Mouse (Mus musculus): ENCODE results near the gene Tmem40.
A peak's percentile ranks its signal among the peaks of the same experiment; 100 is the strongest.

Gene Tmem40

GRCm38 (mm10) chr6:115770059-115770670, 8.0 kb upstream of the Tmem40 start:
- DNase-seq (ENCODE audit: low spot score) = no peak

- DNase-seq (ENCODE audit: low spot score) = no peak
Measured at GRCm38 (mm10) chr6:115768207-115768606, 6.0 kb upstream of the Tmem40 start.

- DNase-seq (ENCODE audit: low spot score) = no peak
Measured at GRCm38 (mm10) chr6:115767357-115767756, 5.1 kb upstream of the Tmem40 start.

GRCm38 (mm10) chr6:115764179-115764578, 2.0 kb upstream of the Tmem40 start:
- DNase-seq (ENCODE audit: low spot score) = peak; percentile 77

- no peak for DNase-seq (ENCODE audit: low spot score)
Measured at GRCm38 (mm10) chr6:115760982-115761381, 1.2 kb downstream of the Tmem40 start.

- no peak for DNase-seq (ENCODE audit: low spot score)
Measured at GRCm38 (mm10) chr6:115760137-115760536, 2.1 kb downstream of the Tmem40 start.

- DNase-seq (ENCODE audit: low spot score) = no peak
Measured at GRCm38 (mm10) chr6:115759461-115759860, 2.7 kb downstream of the Tmem40 start.

GRCm38 (mm10) chr6:115758981-115759435, 3.2 kb downstream of the Tmem40 start:
- DNase-seq (ENCODE audit: low spot score) = no peak

GRCm38 (mm10) chr6:115755536-115755935, 6.7 kb downstream of the Tmem40 start:
- DNase-seq (ENCODE audit: low spot score) = no peak

- no peak for DNase-seq (ENCODE audit: low spot score)
Measured at GRCm38 (mm10) chr6:115746326-115746725, 15.9 kb downstream of the Tmem40 start.

- no peak for DNase-seq (ENCODE audit: low spot score)
Measured at GRCm38 (mm10) chr6:115743569-115743968, 18.6 kb downstream of the Tmem40 start.

GRCm38 (mm10) chr6:115739056-115739455, 23.2 kb downstream of the Tmem40 start:
- DNase-seq (ENCODE audit: low spot score) = no peak

GRCm38 (mm10) chr6:115734909-115735308, 27.3 kb downstream of the Tmem40 start:
- no peak for DNase-seq (ENCODE audit: low spot score)

GRCm38 (mm10) chr6:115732341-115732928, 29.8 kb downstream of the Tmem40 start:
- no peak for DNase-seq (ENCODE audit: low spot score)

- no peak for DNase-seq (ENCODE audit: low spot score)
Measured at GRCm38 (mm10) chr6:115730560-115731342, 31.5 kb downstream of the Tmem40 start.

- no peak for DNase-seq (ENCODE audit: low spot score)
Measured at GRCm38 (mm10) chr6:115727570-115727969, 34.6 kb downstream of the Tmem40 start.

GRCm38 (mm10) chr6:115727108-115727507, 35.1 kb downstream of the Tmem40 start:
- peak; percentile 26 for DNase-seq (ENCODE audit: low spot score)

- no peak for DNase-seq (ENCODE audit: low spot score)
Measured at GRCm38 (mm10) chr6:115722246-115722645, 40.0 kb downstream of the Tmem40 start.

- DNase-seq (ENCODE audit: low spot score) = peak; percentile 18
Measured at GRCm38 (mm10) chr6:115717715-115718558, 44.3 kb downstream of the Tmem40 start.

GRCm38 (mm10) chr6:115717101-115717652, 45.0 kb downstream of the Tmem40 start:
- DNase-seq (ENCODE audit: low spot score) = peak; percentile 22

GRCm38 (mm10) chr6:115711261-115711660, 50.9 kb downstream of the Tmem40 start:
- no peak for DNase-seq (ENCODE audit: low spot score)

GRCm38 (mm10) chr6:115702901-115703300, 59.3 kb downstream of the Tmem40 start:
- no peak for DNase-seq (ENCODE audit: low spot score)

Data from MN1 (cell line).